Mouse (Mus musculus): Measurements from ENCODE around the gene Crygd. TPM values are rescaled to one million over a fixed set of nuclear protein-coding genes. Genes with fewer than 3 reads are reported as not detected.

Gene Crygd
- polyA plus RNA-seq (2015; fragmentation: Nextera tagmentation; extraction: Ambion mirVana): not detected in 2 replicates

- H3K4me1 ChIP-seq: no peaks in the 10 kb centered on the region
These were observed at the start of gene Crygd for GRCm38 (mm10) chr1:65063352-65063751. TSS of gene Crygd (minus strand) at chr1:65063452.

DNA sequence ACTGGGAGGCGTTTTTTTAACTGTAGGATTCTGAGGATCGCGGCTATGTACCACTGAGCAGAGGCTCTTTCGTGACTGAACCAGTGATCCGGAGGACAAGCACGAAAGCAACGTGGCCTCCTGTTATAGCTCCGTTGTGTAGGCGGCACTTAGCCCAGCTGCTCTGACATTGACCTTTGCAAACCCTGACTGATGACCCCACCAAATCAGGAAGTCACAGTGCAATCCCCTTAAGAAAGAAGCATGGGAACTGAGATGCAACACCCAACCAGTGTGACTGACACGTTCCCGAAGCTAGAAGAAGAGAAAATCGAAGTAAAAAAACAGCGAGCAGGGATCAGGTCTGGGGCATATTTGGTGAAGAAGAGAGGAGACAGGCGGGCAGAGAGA lies 49.5 kb upstream of the Crygd start:
- ATAC-seq (replicated peaks; ENCODE audit: low FRiP score): peak; percentile 77
- Histone ChIP-seq H3K9me3 (replicated peaks) (no peaks in the 10 kb centered on the region), H3K9ac (peak overlapping the region; percentile 21; the same call in 1 of the 2 replicates), H3K4me3 (replicated peaks) (peak overlapping the region; percentile 21), H3K27ac (peak overlapping the region; percentile 69), H3K36me3 (no peaks in the 10 kb centered on the region), H3K4me1 (peaks cover 9% of the 10 kb centered on the region), H3K4me2 (peak overlapping the region; percentile 52), H3K27me3 (no peaks in the 10 kb centered on the region)
- 28% methylated on average over 14 of the region's 14 CpGs for WGBS

More at GRCm38 (mm10) chr1:65063352-65063751, at the start of gene Crygd:
- H3K9me3 ChIP-seq (replicated peaks): no peaks in the 10 kb centered on the region
- H3K36me3 ChIP-seq: no peaks in the 10 kb centered on the region
- H3K4me3 ChIP-seq (replicated peaks): no peak within 1 kb of the TSS
- no peak for ATAC-seq (replicated peaks; ENCODE audit: low FRiP score)
- H3K27ac ChIP-seq: no peak within 1 kb of the TSS
- no peak within 1 kb of the TSS for H3K4me2 ChIP-seq
- no peaks in the 10 kb centered on the region for H3K27me3 ChIP-seq
- no peak within 1 kb of the TSS for H3K9ac ChIP-seq
- WGBS: 84% methylated on average over 8 of the region's 8 CpGs

GRCm38 (mm10) chr1:65112031-65112806 lies 49.0 kb upstream of the Crygd start:
- Histone ChIP-seq H3K36me3 (no peaks in the 10 kb centered on the region), H3K27me3 (no peaks in the 10 kb centered on the region), H3K9ac (0 out of 2 replicates have a peak overlapping the region, but pooled peaks have one; percentile 21), H3K9me3 (replicated peaks) (no peaks in the 10 kb centered on the region), H3K27ac (peak overlapping the region; percentile 69; the same call in 1 of the 2 replicates), H3K4me2 (peak overlapping the region; percentile 52), H3K4me3 (replicated peaks) (peak overlapping the region; percentile 21), H3K4me1 (peaks cover 9% of the 10 kb centered on the region)
- 10% methylated on average over 8 of the region's 8 CpGs for WGBS
- peak; percentile 70 for ATAC-seq (replicated peaks; ENCODE audit: low FRiP score)

GRCm38 (mm10) chr1:65109756-65110435 lies 46.6 kb upstream of the Crygd start:
- Histone ChIP-seq H3K4me1 (peaks cover 9% of the 10 kb centered on the region), H3K4me2 (peak overlapping the region; percentile 30; the same call in 1 of the 2 replicates), H3K9ac (no peak overlapping the region), H3K27me3 (no peaks in the 10 kb centered on the region), H3K9me3 (replicated peaks) (no peaks in the 10 kb centered on the region), H3K4me3 (replicated peaks) (no peak overlapping the region), H3K27ac (no peak overlapping the region), H3K36me3 (no peaks in the 10 kb centered on the region)
- WGBS: 67% methylated on average over 25 of the region's 25 CpGs
- no peak for ATAC-seq (replicated peaks; ENCODE audit: low FRiP score)

DNA sequence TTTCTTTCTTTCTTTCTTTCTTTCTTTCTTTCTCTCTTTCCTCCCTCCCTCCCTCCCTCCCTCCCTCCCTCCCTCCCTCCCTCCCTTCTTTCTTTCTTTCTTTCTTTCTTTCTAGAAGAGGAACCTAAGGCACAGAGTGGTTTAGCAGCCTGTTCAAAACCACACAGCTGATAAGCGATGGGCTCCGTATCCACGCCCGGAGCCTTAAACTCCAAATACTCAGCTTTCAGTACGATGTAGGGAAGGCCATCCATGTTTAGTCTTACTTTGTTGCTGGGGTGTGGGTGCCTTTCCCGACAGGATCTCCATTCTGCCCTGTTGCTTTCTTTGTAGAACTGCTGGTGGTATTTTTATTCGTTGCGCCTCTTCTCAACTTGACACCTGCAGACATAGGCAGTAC lies 45.9 kb upstream of the Crygd start:
- no peak overlapping the region for H3K27ac ChIP-seq
- no peak overlapping the region for H3K4me2 ChIP-seq
- no peak for ATAC-seq (replicated peaks; ENCODE audit: low FRiP score)
- no peaks in the 10 kb centered on the region for H3K9me3 ChIP-seq (replicated peaks)
- no peak overlapping the region for H3K4me3 ChIP-seq (replicated peaks)
- no peaks in the 10 kb centered on the region for H3K36me3 ChIP-seq
- no peaks in the 10 kb centered on the region for H3K27me3 ChIP-seq
- H3K9ac ChIP-seq: no peak overlapping the region
- peaks cover 9% of the 10 kb centered on the region for H3K4me1 ChIP-seq
- 91% methylated on average over 8 of the region's 8 CpGs for WGBS

- no peaks in the 10 kb centered on the region for H3K9me3 ChIP-seq (replicated peaks)
- no peak for ATAC-seq (replicated peaks; ENCODE audit: low FRiP score)
- H3K4me2 ChIP-seq: no peak overlapping the region
- H3K4me1 ChIP-seq: peaks cover 5% of the 10 kb centered on the region
- H3K27me3 ChIP-seq: no peaks in the 10 kb centered on the region
- H3K4me3 ChIP-seq (replicated peaks): no peak overlapping the region
- H3K9ac ChIP-seq: no peak overlapping the region
- H3K36me3 ChIP-seq: no peaks in the 10 kb centered on the region
- WGBS: 88% methylated on average over 10 of the region's 10 CpGs
- H3K27ac ChIP-seq: no peak overlapping the region
These were observed 44.5 kb upstream of the Crygd start for GRCm38 (mm10) chr1:65107654-65108279.

GRCm38 (mm10) chr1:65103273-65103672 lies 40.0 kb upstream of the Crygd start, which contains the start of gene Cryga:
TSS of gene Cryga (minus strand) at chr1:65103373.
- Histone ChIP-seq H3K9me3 (replicated peaks) (no peaks in the 10 kb centered on the region), H3K27me3 (no peaks in the 10 kb centered on the region), H3K4me3 (replicated peaks) (no peak within 1 kb of the TSS), H3K27ac (no peak within 1 kb of the TSS), H3K9ac (no peak within 1 kb of the TSS), H3K36me3 (no peaks in the 10 kb centered on the region), H3K4me1 (no peaks in the 10 kb centered on the region), H3K4me2 (no peak within 1 kb of the TSS)
- 92% methylated on average over 11 of the region's 11 CpGs for WGBS
- ATAC-seq (replicated peaks; ENCODE audit: low FRiP score): no peak

GRCm38 (mm10) chr1:65096953-65097352 lies 33.7 kb upstream of the Crygd start:
- WGBS: 87% methylated on average over 3 of the region's 3 CpGs
- Histone ChIP-seq H3K27ac (no peak overlapping the region), H3K9me3 (replicated peaks) (no peaks in the 10 kb centered on the region), H3K36me3 (no peaks in the 10 kb centered on the region), H3K4me1 (no peaks in the 10 kb centered on the region), H3K4me3 (replicated peaks) (no peak overlapping the region), H3K27me3 (no peaks in the 10 kb centered on the region), H3K9ac (no peak overlapping the region), H3K4me2 (no peak overlapping the region)
- ATAC-seq (replicated peaks; ENCODE audit: low FRiP score): no peak

- Histone ChIP-seq H3K36me3 (no peaks in the 10 kb centered on the region), H3K27me3 (no peaks in the 10 kb centered on the region), H3K27ac (no peak overlapping the region), H3K9ac (no peak overlapping the region), H3K4me1 (no peaks in the 10 kb centered on the region), H3K4me3 (replicated peaks) (no peak overlapping the region), H3K9me3 (replicated peaks) (no peaks in the 10 kb centered on the region), H3K4me2 (no peak overlapping the region)
- WGBS: 93% methylated on average over 3 of the region's 3 CpGs
- ATAC-seq (replicated peaks; ENCODE audit: low FRiP score): no peak
These were observed 28.3 kb upstream of the Crygd start for GRCm38 (mm10) chr1:65091566-65091965.

GRCm38 (mm10) chr1:65090370-65090769 lies 27.1 kb upstream of the Crygd start:
- no peaks in the 10 kb centered on the region for H3K9me3 ChIP-seq (replicated peaks)

DNA sequence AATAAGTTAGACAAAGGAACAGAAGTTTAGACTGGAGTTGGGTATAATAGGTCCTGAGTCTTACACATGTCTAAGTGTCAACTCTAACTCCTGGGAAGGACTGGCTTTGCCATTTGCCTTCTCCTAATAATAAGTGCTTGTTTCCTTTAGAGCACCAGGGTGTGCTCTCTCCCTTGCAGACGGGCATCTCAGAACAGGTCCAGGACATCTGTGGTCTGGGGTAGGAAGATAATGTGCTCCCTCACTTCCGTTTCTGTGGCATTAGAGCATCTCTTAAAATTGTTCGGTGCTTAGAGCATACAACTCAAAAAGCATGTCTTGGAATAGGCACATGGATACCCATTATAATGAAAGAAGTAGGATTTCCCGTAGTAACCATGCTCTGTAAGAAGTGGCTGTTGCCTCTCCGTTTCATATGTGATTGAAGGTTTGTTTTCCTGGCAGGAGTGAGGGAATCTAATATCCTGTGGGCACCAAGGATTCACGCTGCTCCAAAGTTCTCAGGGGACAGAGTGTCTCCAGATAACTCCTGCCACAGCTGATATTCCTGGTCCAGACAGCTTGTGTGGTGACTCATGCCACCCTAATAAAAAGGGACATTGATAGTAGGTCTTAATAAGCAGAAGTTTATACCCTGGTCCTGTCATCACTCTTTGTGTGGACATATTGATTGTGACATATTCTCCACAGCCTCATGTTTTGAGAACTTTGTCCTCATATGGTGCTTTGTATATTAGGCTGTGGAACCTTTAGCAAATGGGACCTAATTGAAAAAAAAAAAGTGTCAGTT lies 25.5 kb upstream of the Crygd start:
- Histone ChIP-seq H3K4me3 (replicated peaks) (no peak overlapping the region), H3K4me2 (no peak overlapping the region), H3K36me3 (no peaks in the 10 kb centered on the region), H3K9me3 (replicated peaks) (no peaks in the 10 kb centered on the region), H3K27ac (no peak overlapping the region), H3K4me1 (no peaks in the 10 kb centered on the region), H3K27me3 (no peaks in the 10 kb centered on the region), H3K9ac (no peak overlapping the region)
- no peak for ATAC-seq (replicated peaks; ENCODE audit: low FRiP score)
- WGBS: 72% methylated on average over 6 of the region's 6 CpGs

More at GRCm38 (mm10) chr1:65090370-65090769, 27.1 kb upstream of the Crygd start:
- Histone ChIP-seq H3K4me3 (replicated peaks) (no peak overlapping the region), H3K4me1 (no peaks in the 10 kb centered on the region), H3K27ac (no peak overlapping the region), H3K9ac (no peak overlapping the region), H3K4me2 (no peak overlapping the region), H3K36me3 (no peaks in the 10 kb centered on the region), H3K27me3 (no peaks in the 10 kb centered on the region)
- no peak for ATAC-seq (replicated peaks; ENCODE audit: low FRiP score)
- 72% methylated on average over 2 of the region's 2 CpGs for WGBS

Data from kidney, embryonic 15.5 days (tissue).